Mouse (Mus musculus): ENCODE measurements around the gene Hoxa4. TPM values are rescaled to one million over a fixed set of nuclear protein-coding genes. Genes with fewer than 3 reads are reported as not detected.

Hoxa4 gene
- polyA plus RNA-seq, 1 experiment from 2014 or later, result 0.29 TPM

MicroRNAs within 50 kb of the gene (microRNA counts, 519-probe panel; counts per million panel counts)
- 1,644 counts per million, percentile 18 among the panel's probes with 10 or more counts for microRNA mmu-miR-196b

Small RNAs within 50 kb of the gene (microRNA-seq; reads per million reads assigned to microRNA genes)
- 66.7 reads per million, percentile 49 among the genes with 10 or more reads in this experiment for gene Mir196b (ENCODE audit: borderline number of aligned reads)

Other genes with a start within 250 kb of the Hoxa4 start
- 11.7 and 14.3 TPM in 2 replicates for gene Skap2, start 179.2 kb downstream of the Hoxa4 start, polyA plus RNA-seq (2015; fragmentation: Nextera tagmentation; extraction: Ambion mirVana)
- gene Hoxa1, start 33.4 kb downstream of the Hoxa4 start, polyA plus RNA-seq (2015; fragmentation: Nextera tagmentation; extraction: Ambion mirVana), result 0.39 and 0.52 TPM in 2 replicates
- gene Hoxa2, start 26.9 kb downstream of the Hoxa4 start, polyA plus RNA-seq (2015; fragmentation: Nextera tagmentation; extraction: Ambion mirVana), result 0.32 and 0.45 TPM in 2 replicates
- not detected in 2 replicates for gene 5730596B20Rik, start 14.3 kb downstream of the Hoxa4 start, polyA plus RNA-seq (2015; fragmentation: Nextera tagmentation; extraction: Ambion mirVana)
- gene Hoxa5, start 12.8 kb upstream of the Hoxa4 start, polyA plus RNA-seq (2015; fragmentation: Nextera tagmentation; extraction: Ambion mirVana), result 0.17 and 0.39 TPM in 2 replicates
- gene Hoxa6, start 17.0 kb upstream of the Hoxa4 start, polyA plus RNA-seq (2015; fragmentation: Nextera tagmentation; extraction: Ambion mirVana), result not detected in 2 replicates
- 0.11 and 0.13 TPM in 2 replicates for gene Hoxa3, start 21.6 kb upstream of the Hoxa4 start, polyA plus RNA-seq (2015; fragmentation: Nextera tagmentation; extraction: Ambion mirVana)
- gene Gm28308, start 21.6 kb upstream of the Hoxa4 start, polyA plus RNA-seq (2015; fragmentation: Nextera tagmentation; extraction: Ambion mirVana), result not detected in 2 replicates
- gene Hoxa7, start 30.1 kb upstream of the Hoxa4 start, polyA plus RNA-seq (2015; fragmentation: Nextera tagmentation; extraction: Ambion mirVana), result not detected in 2 replicates
- 0.13 TPM in 1 of 2 replicates, not detected in the other for gene Hoxa9, start 39.3 kb upstream of the Hoxa4 start, polyA plus RNA-seq (2015; fragmentation: Nextera tagmentation; extraction: Ambion mirVana)
- gene Hoxa10, start 49.1 kb upstream of the Hoxa4 start, polyA plus RNA-seq (2015; fragmentation: Nextera tagmentation; extraction: Ambion mirVana), result not detected in 2 replicates
- gene Hoxa11, start 54.1 kb upstream of the Hoxa4 start, polyA plus RNA-seq (2015; fragmentation: Nextera tagmentation; extraction: Ambion mirVana), result not detected in 2 replicates
- 0.08 TPM in 1 of 2 replicates, not detected in the other for gene Hoxa13, start 69.1 kb upstream of the Hoxa4 start, polyA plus RNA-seq (2015; fragmentation: Nextera tagmentation; extraction: Ambion mirVana)
- gene Evx1, start 121.7 kb upstream of the Hoxa4 start, polyA plus RNA-seq (2015; fragmentation: Nextera tagmentation; extraction: Ambion mirVana), result not detected in 2 replicates